Mouse (Mus musculus) bone marrow, adult 2 months (tissue): ENCODE measurements around the gene Relch. TPM values are rescaled to one million over a fixed set of nuclear protein-coding genes. Genes with fewer than 3 reads are reported as not detected.

Source experiments
- H3K27ac ChIP-seq: fragments of 200-500 bp; 2 replicates; pipeline ENCODE4 v1.5.1; 2012; ENCODE audit warnings: low read depth, mild to moderate bottlenecking, control low read depth, inconsistent platforms, low read length; ENCODE audit not compliant: control insufficient read depth, poor library complexity, insufficient read depth
- H3K4me1 ChIP-seq: fragments of 200-500 bp; 2 replicates; pipeline ENCODE4 v1.6.1; 2011; ENCODE audit warnings: low read length; ENCODE audit not compliant: control insufficient read depth, insufficient read depth
- H3K4me3 ChIP-seq: fragments of 200-500 bp; replicated peaks from 2 replicates; pipeline ENCODE3; 2011; ENCODE audit warnings: mild to moderate bottlenecking, low read depth, low read length, control low read depth; ENCODE audit not compliant: control insufficient read depth
- CTCF ChIP-seq: fragments of 200-500 bp; IDR thresholded peaks from 2 replicates; pipeline ENCODE4 v1.5.1; 2011; ENCODE audit warnings: low read length, control low read depth; ENCODE audit not compliant: control insufficient read depth, insufficient read depth
- POLR2A ChIP-seq: fragments of 200-500 bp; IDR thresholded peaks from 2 replicates; pipeline ENCODE4 v1.6.1; 2011; ENCODE audit warnings: low read depth, mild to moderate bottlenecking, control low read depth, low read length, borderline replicate concordance; ENCODE audit not compliant: control insufficient read depth
- WGBS: fragments of 180-500 bp; shearing (Covaris S2); methylation state at CpG from one replicate; pipeline ENCODE4 v1.1.7; 2018; 5-methylcytosine and 5-hydroxymethylcytosine counted together
- polyA plus RNA-seq: library from polyadenylated mRNA; stranded (reverse); fragments of >200 nt; gene quantifications from 2 replicates; pipeline ENCODE4 v1.2.4, GENCODE M21; 2011; ENCODE audit warnings: low replicate concordance; ENCODE audit not compliant: missing spikeins, insufficient read depth, insufficient read length

Relch gene
- polyA plus RNA-seq, 1 experiment = 25.6 TPM

GRCm38 (mm10) chr1:105669700-105670099 is 6.0 kb downstream of the Relch start:
- Histone ChIP-seq H3K27ac (no peak overlapping the region), H3K4me1 (no peaks in the 10 kb centered on the region; the same call in 1 of the 2 replicates), H3K4me3 (no peak overlapping the region)
- TF ChIP-seq POLR2A = no peak
- TF ChIP-seq CTCF = no peak

- TF ChIP-seq POLR2A (no peak), CTCF (no peak)
- no peak overlapping the region for H3K4me3 ChIP-seq
- H3K27ac ChIP-seq = no peak overlapping the region
- WGBS = 75% methylated on average over 2 of the region's 2 CpGs
- no peaks in the 10 kb centered on the region for H3K4me1 ChIP-seq
Measured at GRCm38 (mm10) chr1:105674763-105675162, 11.1 kb downstream of the Relch start.

- TF ChIP-seq CTCF = peak; percentile 53
- no peak for TF ChIP-seq POLR2A
- no peaks in the 10 kb centered on the region; the same call in 1 of the 2 replicates for H3K4me1 ChIP-seq
- WGBS = 83% methylated on average over 1 of the region's 1 CpGs
- H3K4me3 ChIP-seq = no peak overlapping the region
- H3K27ac ChIP-seq = no peak overlapping the region
Measured at GRCm38 (mm10) chr1:105680587-105680986, 16.9 kb downstream of the Relch start.

- Histone ChIP-seq H3K4me1 (no peaks in the 10 kb centered on the region; the same call in 1 of the 2 replicates), H3K27ac (no peak overlapping the region), H3K4me3 (no peak overlapping the region)
- TF ChIP-seq POLR2A (no peak), CTCF (no peak)
- WGBS = 90% methylated on average over 3 of the region's 3 CpGs
Measured at GRCm38 (mm10) chr1:105685501-105685900, 21.8 kb downstream of the Relch start.

GRCm38 (mm10) chr1:105695581-105695980 is 31.9 kb downstream of the Relch start:
- Histone ChIP-seq H3K4me3 (no peak overlapping the region), H3K4me1 (no peaks in the 10 kb centered on the region), H3K27ac (no peak overlapping the region)
- 85% methylated on average over 2 of the region's 2 CpGs for whole genome bisulfite sequencing
- TF ChIP-seq CTCF = no peak
- TF ChIP-seq POLR2A = no peak

- no peaks in the 10 kb centered on the region for H3K4me1 ChIP-seq
- H3K4me3 ChIP-seq = no peak overlapping the region
- WGBS = 89% methylated on average over 4 of the region's 4 CpGs
- no peak for TF ChIP-seq CTCF
- TF ChIP-seq POLR2A = no peak
- no peak overlapping the region for H3K27ac ChIP-seq
Measured at GRCm38 (mm10) chr1:105700984-105701530, 37.4 kb downstream of the Relch start.

GRCm38 (mm10) chr1:105709415-105709814 is 45.8 kb downstream of the Relch start:
- Histone ChIP-seq H3K4me1 (no peaks in the 10 kb centered on the region), H3K4me3 (no peak overlapping the region), H3K27ac (no peak overlapping the region)
- TF ChIP-seq CTCF (no peak), POLR2A (no peak)
- WGBS = 67% methylated on average over 2 of the region's 2 CpGs

GRCm38 (mm10) chr1:105711227-105711626 is 47.6 kb downstream of the Relch start:
- no peak overlapping the region for H3K4me3 ChIP-seq
- WGBS = 33% methylated on average over 1 of the region's 1 CpGs

GRCm38 (mm10) chr1:105712822-105713221 is 49.2 kb downstream of the Relch start:
- Histone ChIP-seq H3K4me1 (no peaks in the 10 kb centered on the region), H3K27ac (no peak overlapping the region), H3K4me3 (no peak overlapping the region)
- TF ChIP-seq CTCF (no peak), POLR2A (no peak)
- WGBS = 95% methylated on average over 2 of the region's 2 CpGs

More at GRCm38 (mm10) chr1:105711227-105711626, 47.6 kb downstream of the Relch start:
- Histone ChIP-seq H3K27ac (no peak overlapping the region), H3K4me1 (no peaks in the 10 kb centered on the region)
- no peak for TF ChIP-seq POLR2A
- TF ChIP-seq CTCF = no peak
